Mouse (Mus musculus) small intestine, adult 2 months (tissue): Measurements from ENCODE around the gene Ehd4. TPM values are rescaled to one million over a fixed set of nuclear protein-coding genes. Genes with fewer than 3 reads are reported as not detected.

ENCODE experiments used
- H3K27ac ChIP-seq: fragments of 200-500 bp; 2 replicates; pipeline ENCODE4 v1.5.1; 2012; ENCODE audit warnings: low read depth, low read length, control low read depth, inconsistent platforms; ENCODE audit not compliant: insufficient read depth
- H3K27me3 ChIP-seq: fragments of 200-500 bp; 2 replicates; pipeline ENCODE4 v1.6.1; 2012; ENCODE audit warnings: mild to moderate bottlenecking, moderate library complexity, low read length, inconsistent platforms; ENCODE audit not compliant: control insufficient read depth, insufficient read depth
- H3K36me3 ChIP-seq: fragments of 200-500 bp; 2 replicates; pipeline ENCODE4 v1.6.1; 2012; ENCODE audit warnings: mild to moderate bottlenecking, low read length, control low read depth, inconsistent platforms; ENCODE audit not compliant: control insufficient read depth, insufficient read depth
- H3K4me1 ChIP-seq: fragments of 200-500 bp; 2 replicates; pipeline ENCODE4 v1.6.1; 2012; ENCODE audit warnings: low read length, inconsistent platforms, mixed read lengths; ENCODE audit not compliant: control insufficient read depth, insufficient read depth, insufficient read length
- H3K4me3 ChIP-seq: fragments of 200-500 bp; 2 replicates; pipeline ENCODE4 v1.5.1; 2012; ENCODE audit warnings: low read depth, mild to moderate bottlenecking, control low read depth, inconsistent platforms, low read length, moderate library complexity
- CTCF ChIP-seq: fragments of 200-500 bp; IDR thresholded peaks from 2 replicates; pipeline ENCODE4 v1.5.1; 2012; ENCODE audit warnings: low read depth, mild to moderate bottlenecking, control low read depth, inconsistent platforms, low read length, moderate library complexity, mixed read lengths; ENCODE audit not compliant: insufficient replicate concordance, insufficient read length; ENCODE audit errors: extremely low read depth
- POLR2A ChIP-seq: fragments of 200-500 bp; IDR thresholded peaks from 2 replicates; pipeline ENCODE4 v1.6.1; 2012; ENCODE audit warnings: low read depth, mild to moderate bottlenecking, control low read depth, inconsistent platforms, low read length, moderate library complexity
- WGBS: fragments of 180-500 bp; shearing (Covaris S2); methylation state at CpG from one replicate; pipeline ENCODE4 v1.1.7; 2018; 5-methylcytosine and 5-hydroxymethylcytosine counted together
- polyA plus RNA-seq: library from polyadenylated mRNA; depleted of rRNA; stranded (reverse); fragments of >200 nt; gene quantifications from 2 replicates; pipeline ENCODE4 v1.2.3, GENCODE M21; 2012

The Ehd4 gene
- polyA plus RNA-seq, 1 experiment: 30.7 TPM

DNA sequence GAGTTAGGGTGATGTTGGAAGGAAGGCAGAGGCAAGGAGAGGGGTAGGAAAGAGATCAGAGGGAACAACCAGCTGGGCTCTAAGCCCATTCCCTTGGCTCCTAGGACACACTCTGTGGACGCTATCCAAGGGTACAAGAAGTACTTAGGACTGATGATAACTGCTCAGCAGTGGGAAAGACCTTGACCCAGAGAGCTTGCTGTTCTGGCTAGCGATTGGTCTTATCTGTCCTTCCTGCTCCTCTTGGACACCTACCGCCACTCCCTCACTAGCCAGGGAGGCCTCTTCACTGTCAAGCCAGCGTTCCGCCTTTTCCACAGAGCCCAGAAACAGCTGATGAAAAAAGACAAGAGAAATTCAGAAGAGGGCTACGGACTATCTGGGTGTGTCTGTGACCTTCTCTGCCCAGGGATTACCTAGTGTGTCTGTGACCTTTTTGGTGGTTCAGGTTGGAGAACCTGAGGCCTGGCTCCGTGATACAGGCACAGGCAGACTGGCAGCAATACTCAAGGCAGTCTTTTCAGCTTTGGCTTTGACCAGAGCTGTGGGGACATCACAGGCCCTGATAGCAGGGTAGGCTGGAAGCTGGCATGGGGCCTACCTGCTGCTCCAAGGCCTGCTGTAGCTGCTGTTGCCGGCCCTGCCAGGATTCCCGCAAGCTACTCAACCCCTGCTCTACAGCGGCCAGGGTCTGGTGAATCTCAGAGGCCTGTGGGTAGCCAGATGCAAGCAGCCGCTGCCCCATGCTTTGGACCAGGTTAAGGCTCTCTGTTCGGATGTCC, 99.4 kb downstream of the Ehd4 start:
- TF ChIP-seq POLR2A: no peak
- no peak for TF ChIP-seq CTCF
- no peaks in the 10 kb centered on the region for H3K36me3 ChIP-seq
- no peak overlapping the region for H3K4me3 ChIP-seq
- 73% methylated on average over 12 of the region's 12 CpGs for WGBS
- no peaks in the 10 kb centered on the region for H3K4me1 ChIP-seq
- H3K27me3 ChIP-seq: no peaks in the 10 kb centered on the region
- H3K27ac ChIP-seq: no peak overlapping the region

DNA sequence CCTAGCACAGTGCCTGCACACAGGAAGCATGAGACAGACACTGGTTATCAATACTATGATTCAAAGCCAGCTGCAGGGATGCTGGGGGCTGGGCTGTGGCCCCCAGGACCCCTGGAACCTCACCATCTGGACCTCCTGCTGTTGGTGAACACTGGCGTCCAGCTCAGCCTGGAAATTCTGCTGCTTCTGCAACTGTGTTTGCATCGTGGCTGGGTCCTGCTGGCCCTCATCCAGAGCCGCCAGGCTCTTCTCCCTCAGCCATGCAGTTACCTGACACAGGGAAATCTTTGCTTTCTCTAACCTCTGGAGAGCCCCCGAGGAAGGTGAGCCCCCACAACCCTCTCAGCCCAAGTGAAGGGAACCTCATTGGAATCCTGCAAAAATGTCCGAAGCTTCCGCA, 103.0 kb downstream of the Ehd4 start:
- whole genome bisulfite sequencing: 60% methylated on average over 6 of the region's 6 CpGs
- TF ChIP-seq POLR2A: no peak
- no peak for TF ChIP-seq CTCF
- Histone ChIP-seq H3K27ac (no peak overlapping the region), H3K27me3 (no peaks in the 10 kb centered on the region), H3K4me1 (peaks cover 8% of the 10 kb centered on the region), H3K4me3 (no peak overlapping the region), H3K36me3 (no peaks in the 10 kb centered on the region)

DNA sequence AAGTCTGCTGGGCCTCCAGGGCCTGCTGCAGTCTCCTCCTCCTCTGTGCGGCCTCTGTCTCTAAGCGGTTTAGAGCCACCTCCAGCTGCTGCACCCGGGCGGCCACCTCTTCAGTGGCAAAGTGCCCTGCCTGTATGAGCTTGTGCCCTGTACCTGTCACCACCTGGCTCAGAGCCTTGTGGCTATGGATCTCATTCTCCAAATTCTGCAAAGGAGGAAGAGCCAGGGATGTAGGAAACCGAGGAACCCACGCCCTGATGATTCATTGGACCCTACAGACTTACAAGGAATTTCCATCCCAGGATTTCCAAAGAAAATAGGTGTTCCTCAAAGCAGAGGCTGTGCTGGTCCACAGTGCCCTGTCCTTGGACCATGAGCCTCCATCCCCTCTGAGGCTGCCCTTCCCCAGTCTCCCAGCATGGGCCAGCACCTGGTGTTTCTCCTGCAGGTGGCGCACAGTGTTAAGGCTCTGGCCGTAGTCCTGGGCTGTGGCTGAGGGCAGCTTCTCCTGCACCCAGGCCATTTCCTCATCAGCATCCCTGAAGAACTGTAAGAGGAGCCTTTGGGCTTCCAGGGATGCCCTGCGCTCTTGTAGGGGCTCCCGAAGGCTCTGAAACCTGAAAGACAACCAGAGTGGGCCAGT, 104.7 kb downstream of the Ehd4 start:
- TF ChIP-seq CTCF: peak; percentile 46; the same call in 1 of the 2 replicates
- TF ChIP-seq POLR2A: no peak
- no peak overlapping the region for H3K27ac ChIP-seq
- no peaks in the 10 kb centered on the region for H3K36me3 ChIP-seq
- H3K4me1 ChIP-seq: peaks cover 9% of the 10 kb centered on the region
- WGBS: 65% methylated on average over 10 of the region's 10 CpGs
- no peak overlapping the region for H3K4me3 ChIP-seq
- H3K27me3 ChIP-seq: no peaks in the 10 kb centered on the region

DNA sequence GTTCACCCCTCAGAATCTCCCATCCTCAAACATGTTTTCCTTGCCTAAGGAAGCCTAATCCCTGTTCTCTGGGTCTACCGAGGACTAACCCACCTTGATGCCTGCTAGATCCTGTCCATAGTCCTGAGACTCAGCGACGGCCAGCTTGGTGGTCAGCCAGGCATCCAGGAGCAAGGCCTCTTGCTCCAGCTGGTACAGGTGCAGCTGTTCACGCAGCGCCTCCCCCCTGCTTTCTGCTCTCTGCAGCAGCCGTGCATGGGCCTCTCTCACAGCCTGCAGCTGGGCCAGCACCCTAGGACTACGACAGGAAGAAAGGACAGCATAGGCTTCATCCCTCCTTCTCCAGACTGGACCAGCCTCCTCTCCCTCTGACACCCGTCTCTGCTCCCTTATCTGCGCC, 106.2 kb downstream of the Ehd4 start:
- no peak overlapping the region for H3K4me3 ChIP-seq
- H3K27me3 ChIP-seq: no peaks in the 10 kb centered on the region
- 86% methylated on average over 9 of the region's 9 CpGs for WGBS
- no peaks in the 10 kb centered on the region for H3K36me3 ChIP-seq
- H3K27ac ChIP-seq: no peak overlapping the region
- TF ChIP-seq POLR2A (no peak), CTCF (no peak)
- H3K4me1 ChIP-seq: peaks cover 9% of the 10 kb centered on the region

DNA sequence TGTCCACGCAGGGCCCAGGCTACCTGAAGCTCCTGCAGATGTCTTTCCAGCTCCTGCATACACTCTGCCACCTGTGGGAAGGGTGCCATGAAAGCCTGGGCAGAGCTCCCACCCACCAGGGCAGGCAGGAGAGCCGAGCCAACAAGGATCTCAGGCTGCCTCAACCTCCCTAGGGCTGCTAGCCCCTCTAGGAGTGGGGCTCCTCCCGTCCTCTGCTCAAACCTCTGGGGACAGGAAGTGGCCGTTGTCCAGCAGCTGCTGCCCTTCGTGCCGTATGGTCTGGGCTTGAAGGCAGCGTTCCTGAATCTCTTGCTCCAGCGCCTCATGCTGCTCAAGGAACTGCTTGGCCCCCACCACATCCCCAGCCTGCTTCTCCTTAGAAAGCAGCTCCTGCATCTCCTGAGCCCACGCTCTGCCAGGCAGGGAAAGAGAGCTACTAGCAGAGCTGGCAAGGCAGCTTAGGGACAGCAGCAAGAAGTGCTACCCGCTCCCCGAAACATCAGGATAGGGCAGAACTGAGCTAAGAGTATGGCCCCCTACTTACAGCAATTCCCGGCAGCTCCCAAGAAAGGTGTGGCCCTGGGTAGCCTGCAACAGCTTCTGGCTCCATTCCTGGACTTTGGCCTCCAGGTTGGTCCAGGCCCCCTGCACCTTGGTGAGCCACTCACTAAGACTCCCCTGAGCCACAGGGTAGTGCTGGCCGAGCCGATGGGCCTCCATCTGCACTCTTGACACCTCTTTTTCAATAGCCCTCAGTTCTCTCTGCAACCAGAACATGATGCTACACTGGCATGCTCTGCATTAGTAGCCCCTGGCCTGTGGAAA, 107.7 kb downstream of the Ehd4 start:
- WGBS: 46% methylated on average over 14 of the region's 14 CpGs
- no peak overlapping the region for H3K27ac ChIP-seq

DNA sequence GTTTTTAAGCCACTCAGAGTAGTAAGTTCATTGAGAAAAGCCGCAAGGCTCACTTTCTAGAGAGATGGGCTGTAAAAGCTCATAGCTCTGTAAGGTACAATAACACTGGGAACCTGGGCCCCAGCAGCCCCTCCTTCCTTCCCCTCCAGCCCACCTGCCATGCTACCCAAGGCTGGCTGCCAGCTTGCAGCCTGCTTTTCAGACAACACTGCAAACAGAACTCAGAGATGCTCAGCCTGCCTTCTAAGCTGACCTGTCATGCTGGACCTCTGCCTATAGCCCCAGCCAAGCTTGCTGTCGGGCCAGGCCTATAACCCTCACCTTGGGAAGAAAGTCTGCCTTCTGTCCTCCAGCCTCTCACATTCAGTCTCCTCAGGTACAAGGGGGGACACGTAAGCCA, 109.7 kb downstream of the Ehd4 start:
- H3K36me3 ChIP-seq: peaks cover 3% of the 10 kb centered on the region; the same call in 1 of the 2 replicates
- H3K27me3 ChIP-seq: no peaks in the 10 kb centered on the region
- no peak overlapping the region for H3K27ac ChIP-seq
- 74% methylated on average over 3 of the region's 3 CpGs for WGBS
- TF ChIP-seq POLR2A: no peak
- peaks cover 9% of the 10 kb centered on the region for H3K4me1 ChIP-seq
- H3K4me3 ChIP-seq: no peak overlapping the region

More for the DNA sequence above, 107.7 kb downstream of the Ehd4 start:
- H3K36me3 ChIP-seq: no peaks in the 10 kb centered on the region; the same call in 1 of the 2 replicates
- TF ChIP-seq POLR2A (no peak), CTCF (no peak)
- no peaks in the 10 kb centered on the region for H3K27me3 ChIP-seq
- H3K4me1 ChIP-seq: peaks cover 9% of the 10 kb centered on the region
- no peak overlapping the region for H3K4me3 ChIP-seq

DNA sequence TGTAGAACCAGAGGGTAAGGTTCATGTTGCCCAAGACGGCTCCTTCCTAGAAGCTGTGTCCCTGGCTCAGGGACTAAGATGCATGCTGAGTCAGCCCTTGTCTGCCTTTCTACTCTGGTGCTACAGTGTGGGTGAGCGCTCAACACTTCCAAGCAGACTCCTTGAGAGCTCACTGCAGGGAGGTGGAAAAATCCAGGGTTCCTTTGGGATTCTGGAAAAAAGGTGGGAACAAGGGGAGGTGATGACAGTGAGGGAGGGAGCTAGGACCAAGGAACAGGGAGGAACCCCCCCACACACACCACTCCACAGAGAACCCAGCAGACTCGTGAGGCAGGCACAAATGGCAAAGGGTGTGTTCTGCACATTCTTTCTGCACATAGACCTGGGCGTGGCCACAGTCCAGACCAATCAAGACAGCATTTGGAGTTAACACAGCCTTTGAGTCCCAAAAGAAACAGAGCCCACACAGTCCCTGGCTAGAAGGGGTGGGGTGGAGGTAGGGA, 110.3 kb downstream of the Ehd4 start:
- WGBS: 42% methylated on average over 4 of the region's 4 CpGs
- H3K27me3 ChIP-seq: no peaks in the 10 kb centered on the region
- no peak overlapping the region for H3K27ac ChIP-seq
- peaks cover 3% of the 10 kb centered on the region; the same call in 1 of the 2 replicates for H3K36me3 ChIP-seq
- H3K4me1 ChIP-seq: peaks cover 9% of the 10 kb centered on the region
- TF ChIP-seq POLR2A: no peak
- no peak for TF ChIP-seq CTCF
- no peak overlapping the region for H3K4me3 ChIP-seq
